ENCODE assay signal across 20 mouse cellular contexts in genomic region chr14:71217041-71217440, GRCm38 (mm10).
"Had no signal": no experiment of that assay in that cellular context is flagged by ENCODE, and none has a peak within 500 bp of the region (broad histone marks: within the 10 kb centered on the region; RNA-seq: fewer than 3 reads in every experiment).

No protein-coding gene starts in this region.

- DNase-seq: kidney, adult 2 months; kidney, postnatal 25 days; left cerebral cortex, postnatal 4 days; lung, embryonic 14.5 days; retina, postnatal 1 day; right cerebral cortex, postnatal 25 days; spleen, adult 18-20 months; thymus, adult 2 months; thymus, postnatal 14 days had no signal

- H3K27me3 ChIP-seq: limb, embryonic 12.5 days; limb, embryonic 15.5 days; megakaryocyte, embryonic 14.5 days; midbrain, embryonic 12.5 days; midbrain, embryonic 15.5 days; neural tube, embryonic 12.5 days had no signal

- H3K9ac ChIP-seq: limb, embryonic 12.5 days; limb, embryonic 15.5 days; lung, embryonic 14.5 days; midbrain, embryonic 12.5 days; midbrain, embryonic 15.5 days; neural tube, embryonic 12.5 days had no signal

- H3K4me3 ChIP-seq: layer of hippocampus, adult 2 months; limb, embryonic 12.5 days; limb, embryonic 15.5 days; megakaryocyte, embryonic 14.5 days; midbrain, embryonic 12.5 days; midbrain, embryonic 15.5 days; neural tube, embryonic 12.5 days had no signal

- H3K36me3 ChIP-seq: limb, embryonic 12.5 days; limb, embryonic 15.5 days; midbrain, embryonic 12.5 days; midbrain, embryonic 15.5 days; neural tube, embryonic 12.5 days had no signal

- H3K4me1 ChIP-seq: limb, embryonic 12.5 days; limb, embryonic 15.5 days; midbrain, embryonic 12.5 days; midbrain, embryonic 15.5 days; neural tube, embryonic 12.5 days had no signal

- H3K27ac ChIP-seq: kidney, postnatal 0 days; layer of hippocampus, adult 2 months; limb, embryonic 12.5 days; limb, embryonic 15.5 days; macrophage; midbrain, embryonic 12.5 days; midbrain, embryonic 15.5 days; neural tube, embryonic 12.5 days had no signal

- H3K4me2 ChIP-seq: limb, embryonic 12.5 days; limb, embryonic 15.5 days; lung, embryonic 14.5 days; midbrain, embryonic 12.5 days; midbrain, embryonic 15.5 days; neural tube, embryonic 12.5 days had no signal

- H3K9me3 ChIP-seq: limb, embryonic 15.5 days; midbrain, embryonic 12.5 days; midbrain, embryonic 15.5 days; neural tube, embryonic 12.5 days had no signal

- ATAC-seq: intestine, postnatal 0 days; lung, postnatal 0 days; midbrain, embryonic 15.5 days had no signal
